Mouse (Mus musculus) limb, embryonic 10.5 days (tissue): ENCODE results near the gene Trex2. TPM values are rescaled to one million over a fixed set of nuclear protein-coding genes. Genes with fewer than 3 reads are reported as not detected.
"Not testable (repeated sequence)": the region's sequence is repeated elsewhere in the genome, so short reads cannot be mapped to it uniquely, and the experiment has no call there.

Experiments used
- DNase-seq: peaks from one replicate; pipeline ENCODE4 v3.0.0-alpha.2; 2017; ENCODE audit warnings: low spot score
- H3K27ac ChIP-seq: fragments of 300-500 bp; sonication (generic); 2 replicates; pipeline ENCODE4 v1.5.1; 2016; ENCODE audit warnings: mild to moderate bottlenecking
- H3K27me3 ChIP-seq: fragments of 300-500 bp; sonication (generic); 2 replicates; pipeline ENCODE4 v1.6.1; 2016; ENCODE audit warnings: low read depth, mild to moderate bottlenecking; ENCODE audit not compliant: poor library complexity, severe bottlenecking
- H3K36me3 ChIP-seq: fragments of 300-500 bp; sonication (generic); 2 replicates; pipeline ENCODE4 v1.6.1; 2016; ENCODE audit warnings: mild to moderate bottlenecking, moderate library complexity
- H3K4me1 ChIP-seq: fragments of 300-500 bp; sonication (generic); 2 replicates; pipeline ENCODE4 v1.6.1; 2016
- H3K4me3 ChIP-seq: fragments of 300-500 bp; sonication (generic); 2 replicates; pipeline ENCODE4 v1.5.1; 2016; ENCODE audit warnings: mild to moderate bottlenecking, moderate library complexity
- H3K9me3 ChIP-seq: fragments of 300-500 bp; sonication (generic); replicated peaks from 2 replicates; pipeline ENCODE4 v1.6.1; 2016; ENCODE audit warnings: mild to moderate bottlenecking
- WGBS: fragments of 180-500 bp; shearing (Covaris S2); methylation state at CpG from one replicate; pipeline ENCODE4 v1.1.7; 2016; 5-methylcytosine and 5-hydroxymethylcytosine counted together
- polyA plus RNA-seq: library from polyadenylated mRNA; unstranded; fragments of >200 nt; fragmentation: Nextera tagmentation; extraction: Ambion mirVana; gene quantifications from 2 replicates; pipeline ENCODE4 v1.2.1, GENCODE M21; 2016

The Trex2 gene
- polyA plus RNA-seq, 1 experiment from 2014 or later = not detected

DNA sequence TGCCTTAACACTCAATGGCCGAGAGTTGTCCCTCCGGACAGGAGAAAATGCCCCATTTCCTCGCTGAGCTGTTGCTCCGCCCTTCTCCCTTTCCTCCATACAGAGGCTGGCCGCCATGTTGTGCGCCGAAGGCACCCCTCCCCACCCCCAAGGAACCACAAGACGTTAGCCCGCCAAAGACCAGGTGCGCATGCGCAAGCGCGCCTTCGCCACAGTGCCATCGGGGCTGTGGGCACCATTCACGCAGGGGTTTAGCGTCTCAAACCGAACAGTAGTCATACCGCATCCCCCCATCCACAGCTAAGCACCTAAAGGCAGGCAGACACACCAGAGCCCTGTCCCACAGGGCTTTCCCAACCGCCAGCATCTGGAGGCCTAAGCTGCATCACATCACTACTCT lies 34.2 kb downstream of the Trex2 start:
- WGBS = 91% methylated on average over 20 of the region's 20 CpGs
- peaks cover 35% of the 10 kb centered on the region for H3K27me3 ChIP-seq
- DNase-seq = no peak

GRCm38 (mm10) chrX:73398636-73399035 lies 36.5 kb downstream of the Trex2 start, which contains the start of gene Gm18336:
Gm18336 (minus strand) TSS chrX:73398736.
- H3K27me3 ChIP-seq = peaks cover 51% of the 10 kb centered on the region
- WGBS = 71% methylated on average over 2 of the region's 2 CpGs
- H3K4me3 ChIP-seq = not testable (repeated sequence)

More for the DNA sequence above, 34.2 kb downstream of the Trex2 start:
- Histone ChIP-seq H3K4me1 (no peaks in the 10 kb centered on the region), H3K4me3 (no peak overlapping the region), H3K27ac (no peak overlapping the region), H3K9me3 (no peaks in the 10 kb centered on the region), H3K36me3 (no peaks in the 10 kb centered on the region)

GRCm38 (mm10) chrX:73396446-73396845 lies 38.7 kb downstream of the Trex2 start:
- H3K27me3 ChIP-seq = peaks cover 68% of the 10 kb centered on the region
- H3K9me3 ChIP-seq = no peaks in the 10 kb centered on the region
- no peak overlapping the region for H3K27ac ChIP-seq
- no peaks in the 10 kb centered on the region for H3K36me3 ChIP-seq
- no peak overlapping the region for H3K4me3 ChIP-seq
- no peak for DNase-seq
- H3K4me1 ChIP-seq = no peaks in the 10 kb centered on the region
- WGBS = 100% methylated on average over 1 of the region's 1 CpGs

More at GRCm38 (mm10) chrX:73398636-73399035, 36.5 kb downstream of the Trex2 start, which contains the start of gene Gm18336:
- not testable (repeated sequence) for H3K27ac ChIP-seq, H3K4me1 ChIP-seq, DNase-seq, H3K36me3 ChIP-seq, H3K9me3 ChIP-seq

DNA sequence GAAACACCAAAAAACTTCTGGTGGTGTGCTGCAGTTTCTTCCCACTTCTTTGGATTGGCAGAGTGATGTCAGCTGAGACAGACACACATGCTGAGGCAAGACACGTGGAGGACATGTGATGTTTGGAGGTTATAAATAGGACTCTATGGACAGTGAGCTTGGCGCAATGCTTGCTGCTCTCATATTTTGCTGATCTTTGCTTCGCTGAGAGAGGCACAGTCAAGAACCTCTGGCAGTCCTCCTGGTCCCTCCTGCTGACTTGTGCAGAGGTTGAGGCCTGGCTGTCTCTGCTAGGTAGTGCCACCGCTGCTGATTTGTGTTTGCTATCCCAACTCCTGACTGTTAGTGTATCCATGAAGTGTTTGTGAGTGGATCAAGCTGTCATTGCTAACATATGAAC lies 43.7 kb downstream of the Trex2 start:
- Histone ChIP-seq H3K27ac (no peak overlapping the region), H3K4me1 (no peaks in the 10 kb centered on the region), H3K27me3 (peaks cover 65% of the 10 kb centered on the region), H3K36me3 (no peaks in the 10 kb centered on the region), H3K9me3 (no peaks in the 10 kb centered on the region), H3K4me3 (no peak overlapping the region)
- no peak for DNase-seq
- WGBS = 88% methylated on average over 4 of the region's 4 CpGs

- no peak for DNase-seq
These were observed 50.2 kb downstream of the Trex2 start for GRCm38 (mm10) chrX:73384924-73385323.

DNA sequence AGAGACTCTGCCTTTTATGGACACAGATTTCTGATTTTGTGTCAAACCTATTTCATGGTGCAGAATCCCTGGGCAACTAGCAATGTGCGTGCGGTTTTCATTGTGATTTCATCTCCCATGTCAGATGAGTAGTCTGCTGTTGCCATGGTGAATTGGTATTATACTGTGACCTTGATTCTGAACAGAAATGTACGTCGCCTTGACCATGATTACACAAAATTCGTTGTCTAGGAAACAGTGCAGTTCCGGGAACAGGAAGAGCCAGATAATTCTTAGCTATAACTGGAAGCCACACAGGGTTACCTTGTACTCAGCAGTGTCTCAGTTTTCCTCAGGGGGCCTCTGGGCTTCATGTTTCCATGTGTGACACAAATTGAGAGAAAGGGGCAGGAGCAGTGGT lies 50.7 kb downstream of the Trex2 start:
- Histone ChIP-seq H3K9me3 (no peaks in the 10 kb centered on the region), H3K4me1 (no peaks in the 10 kb centered on the region), H3K27me3 (peaks cover 66% of the 10 kb centered on the region), H3K4me3 (no peak overlapping the region), H3K36me3 (no peaks in the 10 kb centered on the region), H3K27ac (no peak overlapping the region)
- no peak for DNase-seq
- WGBS = 86% methylated on average over 6 of the region's 6 CpGs

More at GRCm38 (mm10) chrX:73384924-73385323, 50.2 kb downstream of the Trex2 start:
- Histone ChIP-seq H3K27me3 (peaks cover 61% of the 10 kb centered on the region), H3K36me3 (no peaks in the 10 kb centered on the region), H3K9me3 (no peaks in the 10 kb centered on the region), H3K4me1 (no peaks in the 10 kb centered on the region), H3K4me3 (no peak overlapping the region), H3K27ac (no peak overlapping the region)
- 42% methylated on average over 1 of the region's 1 CpGs for WGBS

Other genes starting within 250 kb of the Trex2 start
- 9.5 and 11.9 TPM in 2 replicates for gene Xlr3b, start 243.1 kb downstream of the Trex2 start, polyA plus RNA-seq
- gene Xlr4b, start 221.0 kb downstream of the Trex2 start, polyA plus RNA-seq = 0.18 and 1.0 TPM in 2 replicates
- 6.4 and 8.2 TPM in 2 replicates for gene F8a, start 207.1 kb downstream of the Trex2 start, polyA plus RNA-seq
- gene Xlr4c, start 192.2 kb downstream of the Trex2 start, polyA plus RNA-seq = 0.49 TPM in 1 of 2 replicates, not detected in the other
- gene Xlr3c, start 170.0 kb downstream of the Trex2 start, polyA plus RNA-seq = 0.16 and 0.26 TPM in 2 replicates
- gene Xlr5a, start 142.4 kb downstream of the Trex2 start, polyA plus RNA-seq = not detected in 2 replicates
- not detected in 2 replicates for gene Xlr5c, start 142.4 kb downstream of the Trex2 start, polyA plus RNA-seq
- not detected in 2 replicates for gene Gm45015, start 98.5 kb downstream of the Trex2 start, polyA plus RNA-seq
- gene Zfp275, start 92.7 kb downstream of the Trex2 start, polyA plus RNA-seq = 19.9 and 22.6 TPM in 2 replicates
- not detected in 2 replicates for gene Gm18336, start 36.6 kb downstream of the Trex2 start, polyA plus RNA-seq
- 0.08 and 0.24 TPM in 2 replicates for gene Zfp92, start 24.2 kb downstream of the Trex2 start, polyA plus RNA-seq
- gene Haus7, start 23.7 kb upstream of the Trex2 start, polyA plus RNA-seq = 98.4 and 102 TPM in 2 replicates
- 7.9 and 11.5 TPM in 2 replicates for gene Bgn, start 48.3 kb upstream of the Trex2 start, polyA plus RNA-seq
- gene Atp2b3, start 67.7 kb upstream of the Trex2 start, polyA plus RNA-seq = 0.05 and 0.06 TPM in 2 replicates
- gene Dusp9, start 204.1 kb upstream of the Trex2 start, polyA plus RNA-seq = 113 and 153 TPM in 2 replicates
- 3.7 and 7.7 TPM in 2 replicates for gene Pnck, start 224.8 kb upstream of the Trex2 start, polyA plus RNA-seq
- gene Slc6a8, start 237.8 kb upstream of the Trex2 start, polyA plus RNA-seq = 4.4 and 6.1 TPM in 2 replicates